Mouse (Mus musculus): ENCODE data around the gene Stat4. TPM values are rescaled to one million over a fixed set of nuclear protein-coding genes. Genes with fewer than 3 reads are reported as not detected.

Gene Stat4
- polyA plus RNA-seq, 1 experiment from 2014 or later = 0.95 TPM

DNA sequence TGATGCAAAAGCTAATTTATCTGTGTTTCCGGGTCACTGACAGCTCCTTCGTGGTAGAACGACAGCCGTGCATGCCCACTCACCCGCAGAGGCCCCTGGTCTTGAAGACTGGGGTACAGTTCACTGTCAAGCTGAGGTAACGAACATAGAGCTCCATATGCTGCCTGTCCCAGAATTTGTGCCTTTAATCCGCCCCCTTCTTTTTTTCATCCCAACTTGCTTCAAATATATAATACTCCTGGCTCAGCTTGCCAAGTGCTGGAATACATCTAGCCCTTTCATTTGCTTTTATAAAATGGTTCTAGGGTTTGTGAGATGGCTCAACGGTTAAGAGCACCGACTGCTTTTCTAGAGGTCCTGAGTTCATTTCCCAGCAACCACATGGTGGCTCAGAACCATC lies 153.6 kb downstream of the Stat4 start:
- WGBS = 47% methylated on average over 9 of the region's 9 CpGs
- no peak overlapping the region for H3K4me3 ChIP-seq (ENCODE audit: low read length)
- no peak for ATAC-seq (ENCODE audit: low FRiP score, low TSS enrichment)
- H3K27ac ChIP-seq (ENCODE audit: low read depth, low read length) = no peak overlapping the region
- no peaks in the 10 kb centered on the region for H3K9me3 ChIP-seq (ENCODE audit: control insufficient read depth, low read length)
- no peak overlapping the region for H3K4me2 ChIP-seq (replicated peaks; ENCODE audit: low read depth, low read length)
- H3K36me3 ChIP-seq (ENCODE audit: control insufficient read depth, insufficient read depth, low read length) = peaks cover 2% of the 10 kb centered on the region
- H3K9ac ChIP-seq (ENCODE audit: low read depth, low read length) = no peak overlapping the region
- 0 out of 2 replicates have a peak, but pooled peaks cover 2% of the 10 kb centered on the region for H3K4me1 ChIP-seq (ENCODE audit: control insufficient read depth, insufficient read depth, low read length)
- no peaks in the 10 kb centered on the region for H3K27me3 ChIP-seq (ENCODE audit: control insufficient read depth, insufficient read depth, low read length)

GRCm38 (mm10) chr1:52141482-52141881 lies 154.5 kb downstream of the Stat4 start:
- Histone ChIP-seq H3K4me1 (ENCODE audit: control insufficient read depth, insufficient read depth, low read length) (0 out of 2 replicates have a peak, but pooled peaks cover 2% of the 10 kb centered on the region), H3K4me2 (replicated peaks; ENCODE audit: low read depth, low read length) (no peak overlapping the region), H3K9me3 (ENCODE audit: control insufficient read depth, low read length) (no peaks in the 10 kb centered on the region), H3K4me3 (ENCODE audit: low read length) (no peak overlapping the region), H3K9ac (ENCODE audit: low read depth, low read length) (no peak overlapping the region), H3K27me3 (ENCODE audit: control insufficient read depth, insufficient read depth, low read length) (no peaks in the 10 kb centered on the region), H3K36me3 (ENCODE audit: control insufficient read depth, insufficient read depth, low read length) (peaks cover 2% of the 10 kb centered on the region), H3K27ac (ENCODE audit: low read depth, low read length) (no peak overlapping the region)
- 71% methylated on average over 3 of the region's 3 CpGs for whole genome bisulfite sequencing
- no peak for ATAC-seq (ENCODE audit: low FRiP score, low TSS enrichment)

DNA sequence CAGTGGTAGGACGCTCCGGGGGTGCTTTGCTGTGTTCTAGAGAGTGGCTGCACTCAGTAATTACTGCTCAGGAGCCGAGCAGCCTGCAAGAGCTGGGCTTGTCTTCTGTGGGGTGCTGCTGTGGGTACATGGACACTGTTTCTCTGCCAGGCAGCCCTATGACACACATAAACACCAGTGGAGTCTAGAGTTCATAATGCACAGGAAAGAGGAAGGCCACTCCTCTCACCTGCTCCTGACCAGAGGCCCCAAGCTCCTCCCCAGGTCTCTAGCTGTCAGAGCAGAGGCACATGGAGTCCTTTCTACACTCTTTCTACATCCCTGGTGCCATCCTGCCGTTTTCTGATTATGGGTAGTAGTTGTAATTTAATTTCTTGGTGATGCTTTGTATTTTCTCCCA lies 155.2 kb downstream of the Stat4 start:
- Histone ChIP-seq H3K27me3 (ENCODE audit: control insufficient read depth, insufficient read depth, low read length) (no peaks in the 10 kb centered on the region), H3K4me1 (ENCODE audit: control insufficient read depth, insufficient read depth, low read length) (0 out of 2 replicates have a peak, but pooled peaks cover 2% of the 10 kb centered on the region), H3K9me3 (ENCODE audit: control insufficient read depth, low read length) (no peaks in the 10 kb centered on the region), H3K9ac (ENCODE audit: low read depth, low read length) (no peak overlapping the region), H3K27ac (ENCODE audit: low read depth, low read length) (no peak overlapping the region), H3K36me3 (ENCODE audit: control insufficient read depth, insufficient read depth, low read length) (peaks cover 2% of the 10 kb centered on the region), H3K4me2 (replicated peaks; ENCODE audit: low read depth, low read length) (no peak overlapping the region), H3K4me3 (ENCODE audit: low read length) (no peak overlapping the region)
- 72% methylated on average over 4 of the region's 4 CpGs for WGBS
- ATAC-seq (ENCODE audit: low FRiP score, low TSS enrichment) = no peak

- no peak overlapping the region for H3K4me3 ChIP-seq (ENCODE audit: low read length)
- H3K9ac ChIP-seq (ENCODE audit: low read depth, low read length) = no peak overlapping the region
- peaks cover under 1% of the 10 kb centered on the region for H3K36me3 ChIP-seq (ENCODE audit: control insufficient read depth, insufficient read depth, low read length)
- no peaks in the 10 kb centered on the region for H3K27me3 ChIP-seq (ENCODE audit: control insufficient read depth, insufficient read depth, low read length)
- ATAC-seq (ENCODE audit: low FRiP score, low TSS enrichment) = no peak
- H3K27ac ChIP-seq (ENCODE audit: low read depth, low read length) = no peak overlapping the region
- H3K4me1 ChIP-seq (ENCODE audit: control insufficient read depth, insufficient read depth, low read length) = 0 out of 2 replicates have a peak, but pooled peaks cover 2% of the 10 kb centered on the region
- no peak overlapping the region for H3K4me2 ChIP-seq (replicated peaks; ENCODE audit: low read depth, low read length)
- 76% methylated on average over 4 of the region's 4 CpGs for WGBS
- no peaks in the 10 kb centered on the region for H3K9me3 ChIP-seq (ENCODE audit: control insufficient read depth, low read length)
Measured at GRCm38 (mm10) chr1:52143191-52143590, 156.2 kb downstream of the Stat4 start.

DNA sequence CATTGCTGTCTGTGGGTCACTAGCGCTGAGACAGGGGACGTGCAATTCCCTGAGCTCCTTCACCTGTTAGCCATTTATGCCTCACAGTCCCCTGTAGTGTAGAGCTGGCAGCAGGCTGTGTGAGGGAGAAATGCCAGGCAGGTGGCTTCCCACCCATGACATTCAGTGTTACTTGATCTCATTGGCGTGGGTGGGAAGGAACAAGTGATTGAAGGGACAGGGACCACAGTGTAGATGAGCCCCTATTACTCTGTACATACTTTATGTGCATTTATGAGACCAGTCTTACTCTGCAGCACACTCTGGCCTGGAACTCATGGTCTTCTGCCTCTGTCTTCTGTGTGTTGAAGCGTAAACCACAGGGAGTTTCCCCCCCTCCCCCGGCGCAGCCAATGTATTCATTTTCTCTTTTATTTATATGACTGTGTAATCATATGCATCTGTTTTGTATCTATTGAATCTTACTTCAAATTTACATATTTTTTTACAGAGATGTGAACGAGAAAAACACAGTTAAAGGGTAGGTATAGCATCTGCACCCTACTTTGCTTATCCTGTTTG lies 156.7 kb downstream of the Stat4 start:
- 80% methylated on average over 7 of the region's 7 CpGs for WGBS
- no peaks in the 10 kb centered on the region for H3K27me3 ChIP-seq (ENCODE audit: control insufficient read depth, insufficient read depth, low read length)
- H3K9ac ChIP-seq (ENCODE audit: low read depth, low read length) = no peak overlapping the region
- no peak overlapping the region for H3K4me2 ChIP-seq (replicated peaks; ENCODE audit: low read depth, low read length)
- H3K4me3 ChIP-seq (ENCODE audit: low read length) = no peak overlapping the region
- no peak overlapping the region for H3K27ac ChIP-seq (ENCODE audit: low read depth, low read length)
- no peak for ATAC-seq (ENCODE audit: low FRiP score, low TSS enrichment)
- 0 out of 2 replicates have a peak, but pooled peaks cover 2% of the 10 kb centered on the region for H3K4me1 ChIP-seq (ENCODE audit: control insufficient read depth, insufficient read depth, low read length)
- H3K36me3 ChIP-seq (ENCODE audit: control insufficient read depth, insufficient read depth, low read length) = no peaks in the 10 kb centered on the region; the same call in 1 of the 2 replicates
- no peaks in the 10 kb centered on the region for H3K9me3 ChIP-seq (ENCODE audit: control insufficient read depth, low read length)

DNA sequence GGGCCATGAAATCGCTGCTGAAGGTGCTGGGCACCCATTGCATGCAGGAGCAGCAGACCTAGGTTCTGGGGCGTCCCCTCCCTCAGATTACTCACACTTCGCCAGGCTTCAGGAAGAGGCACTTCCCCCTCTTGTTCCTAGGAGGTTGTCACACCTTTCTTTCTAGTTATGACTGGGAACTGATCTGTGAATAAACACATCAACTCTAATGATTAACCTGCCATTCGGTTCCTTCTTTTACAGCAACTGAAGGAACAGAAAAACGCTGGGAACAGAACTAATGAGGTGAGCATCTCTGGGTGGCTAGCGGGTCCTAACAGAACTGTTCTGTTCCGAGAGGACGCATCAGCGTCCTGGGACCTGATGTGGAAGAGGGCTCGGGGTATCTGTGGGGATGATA lies 158.0 kb downstream of the Stat4 start:
- no peak overlapping the region for H3K4me3 ChIP-seq (ENCODE audit: low read length)
- no peak overlapping the region for H3K4me2 ChIP-seq (replicated peaks; ENCODE audit: low read depth, low read length)
- H3K27ac ChIP-seq (ENCODE audit: low read depth, low read length) = no peak overlapping the region
- H3K9ac ChIP-seq (ENCODE audit: low read depth, low read length) = no peak overlapping the region
- no peaks in the 10 kb centered on the region for H3K9me3 ChIP-seq (ENCODE audit: control insufficient read depth, low read length)
- 0 out of 2 replicates have a peak, but pooled peaks cover 2% of the 10 kb centered on the region for H3K4me1 ChIP-seq (ENCODE audit: control insufficient read depth, insufficient read depth, low read length)
- no peaks in the 10 kb centered on the region; the same call in 1 of the 2 replicates for H3K36me3 ChIP-seq (ENCODE audit: control insufficient read depth, insufficient read depth, low read length)
- H3K27me3 ChIP-seq (ENCODE audit: control insufficient read depth, insufficient read depth, low read length) = no peaks in the 10 kb centered on the region
- 77% methylated on average over 10 of the region's 10 CpGs for WGBS
- no peak; the same call in 1 of the 2 replicates for ATAC-seq (ENCODE audit: low FRiP score, low TSS enrichment)

GRCm38 (mm10) chr1:52146214-52146970 lies 159.4 kb downstream of the Stat4 start:
- H3K27me3 ChIP-seq (ENCODE audit: control insufficient read depth, insufficient read depth, low read length) = no peaks in the 10 kb centered on the region
- WGBS = 50% methylated on average over 12 of the region's 12 CpGs
- H3K36me3 ChIP-seq (ENCODE audit: control insufficient read depth, insufficient read depth, low read length) = no peaks in the 10 kb centered on the region; the same call in 1 of the 2 replicates
- no peaks in the 10 kb centered on the region for H3K4me1 ChIP-seq (ENCODE audit: control insufficient read depth, insufficient read depth, low read length)
- H3K4me3 ChIP-seq (ENCODE audit: low read length) = no peak overlapping the region
- H3K9me3 ChIP-seq (ENCODE audit: control insufficient read depth, low read length) = no peaks in the 10 kb centered on the region
- H3K9ac ChIP-seq (ENCODE audit: low read depth, low read length) = no peak overlapping the region
- H3K27ac ChIP-seq (ENCODE audit: low read depth, low read length) = no peak overlapping the region
- peak; percentile 73 for ATAC-seq (ENCODE audit: low FRiP score, low TSS enrichment)
- H3K4me2 ChIP-seq (replicated peaks; ENCODE audit: low read depth, low read length) = no peak overlapping the region

DNA sequence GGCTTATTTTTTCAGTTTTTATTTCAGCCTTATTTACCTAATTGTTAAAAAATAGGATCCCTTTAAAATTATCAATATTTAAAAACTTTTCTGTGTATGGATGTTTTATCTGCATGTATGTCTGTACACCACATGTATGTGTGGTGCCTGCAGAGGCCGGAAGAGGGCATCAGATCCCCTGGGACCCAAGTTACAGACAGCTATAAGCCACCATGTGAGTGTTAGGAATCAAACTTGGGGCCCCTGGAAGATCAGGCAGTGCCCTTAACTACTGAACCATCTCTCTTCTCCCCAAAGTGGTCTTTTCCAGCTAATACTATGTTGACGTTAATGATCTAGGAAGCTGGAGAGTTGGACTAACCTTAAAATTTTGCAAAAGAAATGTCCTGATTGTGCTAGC lies 160.5 kb downstream of the Stat4 start:
- H3K4me2 ChIP-seq (replicated peaks; ENCODE audit: low read depth, low read length) = no peak overlapping the region
- no peak overlapping the region for H3K4me3 ChIP-seq (ENCODE audit: low read length)
- no peak overlapping the region for H3K27ac ChIP-seq (ENCODE audit: low read depth, low read length)
- no peaks in the 10 kb centered on the region; the same call in 1 of the 2 replicates for H3K36me3 ChIP-seq (ENCODE audit: control insufficient read depth, insufficient read depth, low read length)
- H3K9ac ChIP-seq (ENCODE audit: low read depth, low read length) = no peak overlapping the region
- H3K4me1 ChIP-seq (ENCODE audit: control insufficient read depth, insufficient read depth, low read length) = no peaks in the 10 kb centered on the region
- no peaks in the 10 kb centered on the region for H3K9me3 ChIP-seq (ENCODE audit: control insufficient read depth, low read length)
- WGBS = 86% methylated on average over 2 of the region's 2 CpGs
- H3K27me3 ChIP-seq (ENCODE audit: control insufficient read depth, insufficient read depth, low read length) = no peaks in the 10 kb centered on the region
- ATAC-seq (ENCODE audit: low FRiP score, low TSS enrichment) = no peak

DNA sequence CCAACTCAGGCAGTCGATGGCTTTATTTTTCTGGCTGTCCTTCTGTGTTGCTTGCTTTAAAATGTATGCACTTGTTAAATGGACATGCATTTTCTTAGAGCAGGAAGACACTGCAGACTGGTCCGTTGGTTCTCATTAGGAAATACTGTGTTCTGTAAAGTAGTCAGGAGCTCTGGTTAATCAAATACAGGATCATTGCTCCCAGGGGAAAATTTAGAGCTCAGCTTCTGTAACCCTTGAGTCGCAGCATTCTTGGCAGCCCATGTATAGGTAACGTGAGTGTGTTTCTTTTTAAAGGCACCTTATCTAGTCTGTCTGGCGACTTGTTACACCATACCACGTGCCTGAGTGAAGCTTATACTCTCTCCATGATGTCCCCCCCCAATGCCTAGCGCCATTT lies 161.2 kb downstream of the Stat4 start:
- no peaks in the 10 kb centered on the region; the same call in 1 of the 2 replicates for H3K36me3 ChIP-seq (ENCODE audit: control insufficient read depth, insufficient read depth, low read length)
- no peaks in the 10 kb centered on the region for H3K27me3 ChIP-seq (ENCODE audit: control insufficient read depth, insufficient read depth, low read length)
- H3K27ac ChIP-seq (ENCODE audit: low read depth, low read length) = no peak overlapping the region
- no peaks in the 10 kb centered on the region for H3K9me3 ChIP-seq (ENCODE audit: control insufficient read depth, low read length)
- WGBS = 66% methylated on average over 7 of the region's 7 CpGs
- H3K9ac ChIP-seq (ENCODE audit: low read depth, low read length) = no peak overlapping the region
- no peak overlapping the region for H3K4me3 ChIP-seq (ENCODE audit: low read length)
- H3K4me2 ChIP-seq (replicated peaks; ENCODE audit: low read depth, low read length) = no peak overlapping the region
- no peaks in the 10 kb centered on the region for H3K4me1 ChIP-seq (ENCODE audit: control insufficient read depth, insufficient read depth, low read length)
- ATAC-seq (ENCODE audit: low FRiP score, low TSS enrichment) = no peak

All from kidney, embryonic 14.5 days (tissue).